Mouse (Mus musculus): ENCODE data around the gene Agps. TPM values are rescaled to one million over a fixed set of nuclear protein-coding genes. Genes with fewer than 3 reads are reported as not detected.

Agps gene
- 32.5 and 37.2 TPM in 2 replicates for polyA plus RNA-seq (2014; fragmentation: Nextera tagmentation; extraction: Ambion mirVana)

DNA sequence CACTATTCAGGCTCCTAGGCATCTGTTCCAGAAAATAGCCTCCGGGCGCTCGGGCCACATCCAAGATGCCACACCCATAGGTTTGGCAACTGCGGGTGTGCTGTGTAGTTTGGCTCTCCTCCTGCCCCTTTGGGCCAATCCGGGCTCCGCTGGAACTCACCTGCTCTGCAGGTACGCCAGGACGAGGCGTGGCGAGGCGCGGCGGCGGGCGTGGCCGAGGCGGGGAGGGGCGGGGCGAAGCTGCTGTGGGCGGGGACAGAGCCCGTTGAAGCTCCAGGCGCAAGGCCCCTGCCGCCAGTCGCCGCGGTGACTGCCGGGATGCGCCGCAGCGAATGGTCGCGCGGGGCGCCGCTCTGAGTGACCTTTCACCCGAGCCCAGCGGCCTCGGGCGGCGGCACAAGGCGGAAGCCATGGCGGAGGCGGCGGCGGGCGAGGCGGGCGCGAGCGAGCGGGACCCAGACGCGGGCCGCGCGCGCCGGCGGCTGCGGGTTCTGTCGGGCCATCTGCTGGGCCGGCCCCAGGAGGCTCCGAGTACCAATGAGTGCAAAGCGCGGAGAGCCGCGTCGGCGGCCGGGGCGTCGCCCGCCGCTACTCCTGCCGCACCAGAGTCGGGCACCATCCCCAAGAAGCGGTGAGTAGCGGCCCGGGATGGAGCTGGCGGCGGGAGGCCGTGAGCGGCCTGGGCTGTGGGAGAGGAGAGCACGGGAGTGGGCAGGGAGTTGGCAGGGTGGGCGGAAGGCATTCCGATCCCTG, at the start of gene Agps:
Gene Agps (plus strand): TSS at position 297 of the 753 bp plus-strand sequence.
- Histone ChIP-seq H3K4me1 (ENCODE audit: control insufficient read depth, insufficient read depth, low read length) (peaks cover 19% of the 10 kb centered on the region), H3K4me3 (ENCODE audit: low read depth, low read length) (peak within 1 kb of the TSS; percentile 85), H3K36me3 (ENCODE audit: control insufficient read depth, insufficient read depth, low read length) (no peaks in the 10 kb centered on the region), H3K9ac (ENCODE audit: low read depth, low read length) (peak within 1 kb of the TSS; percentile 85), H3K9me3 (ENCODE audit: control insufficient read depth, low read length) (no peaks in the 10 kb centered on the region), H3K4me2 (ENCODE audit: low read depth, low read length) (peak within 1 kb of the TSS; percentile 80), H3K27me3 (replicated peaks; ENCODE audit: control insufficient read depth, insufficient read depth, low read length) (no peaks in the 10 kb centered on the region), H3K27ac (replicated peaks; ENCODE audit: low read depth, low read length) (peak within 1 kb of the TSS; percentile 84)
- ATAC-seq (ENCODE audit: low read depth) (peak; percentile 94), DNase-seq (ENCODE audit: low spot score) (peak; percentile 91)
- under 1% methylated on average over 56 of the region's 86 CpGs for WGBS

DNA sequence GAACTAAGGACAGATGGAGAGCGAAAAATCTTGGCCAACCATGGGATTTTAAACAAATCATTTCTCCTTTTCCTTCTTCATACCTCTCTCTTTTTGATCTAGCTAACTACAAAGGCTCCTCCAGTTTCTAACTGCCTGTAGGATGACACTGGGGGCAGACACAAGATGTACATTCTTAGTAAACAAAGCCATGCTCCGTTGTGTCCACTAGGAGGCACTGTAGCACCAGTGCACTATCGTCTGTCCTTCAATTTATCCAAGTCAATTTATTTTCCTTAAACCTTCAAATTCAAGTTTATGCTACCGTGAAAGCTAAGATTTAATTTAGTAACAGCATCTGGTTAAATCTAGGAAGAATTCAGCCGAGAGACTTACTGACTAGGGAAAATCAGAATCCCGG, 45.9 kb upstream of the Agps start:
- Histone ChIP-seq H3K4me1 (ENCODE audit: control insufficient read depth, insufficient read depth, low read length) (no peaks in the 10 kb centered on the region), H3K36me3 (ENCODE audit: control insufficient read depth, insufficient read depth, low read length) (no peaks in the 10 kb centered on the region), H3K9me3 (ENCODE audit: control insufficient read depth, low read length) (no peaks in the 10 kb centered on the region), H3K4me2 (ENCODE audit: low read depth, low read length) (no peak overlapping the region), H3K27me3 (replicated peaks; ENCODE audit: control insufficient read depth, insufficient read depth, low read length) (no peaks in the 10 kb centered on the region), H3K27ac (replicated peaks; ENCODE audit: low read depth, low read length) (no peak overlapping the region), H3K4me3 (ENCODE audit: low read depth, low read length) (no peak overlapping the region), H3K9ac (ENCODE audit: low read depth, low read length) (no peak overlapping the region)
- DNase-seq (ENCODE audit: low spot score), result peak; percentile 75
- ATAC-seq (ENCODE audit: low read depth), result no peak
- WGBS, result 15% methylated on average over 6 of the region's 6 CpGs

DNA sequence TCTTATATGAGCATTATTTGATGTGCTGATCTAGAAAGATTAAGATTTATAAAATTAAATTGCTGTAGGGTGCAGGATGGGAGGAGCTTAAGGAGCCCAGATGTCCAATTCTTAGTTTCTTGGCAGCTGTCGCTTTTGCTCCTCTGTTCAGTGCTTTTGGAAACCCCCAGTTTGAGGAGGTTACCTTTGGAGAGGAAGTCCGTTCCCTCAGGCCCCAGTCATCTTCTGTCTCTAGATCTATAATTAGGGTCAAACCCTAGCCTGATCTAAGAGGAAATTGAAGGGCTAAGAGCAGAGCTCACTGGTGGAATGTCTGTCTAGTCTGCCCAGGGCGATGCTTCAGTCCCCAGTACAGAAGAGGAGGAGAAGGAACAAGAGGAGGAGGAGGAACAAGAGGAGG, 43.5 kb upstream of the Agps start:
- Histone ChIP-seq H3K9me3 (ENCODE audit: control insufficient read depth, low read length) (no peaks in the 10 kb centered on the region), H3K4me3 (ENCODE audit: low read depth, low read length) (no peak overlapping the region), H3K36me3 (ENCODE audit: control insufficient read depth, insufficient read depth, low read length) (no peaks in the 10 kb centered on the region), H3K4me1 (ENCODE audit: control insufficient read depth, insufficient read depth, low read length) (peaks cover 3% of the 10 kb centered on the region; the same call in 1 of the 2 replicates), H3K27me3 (replicated peaks; ENCODE audit: control insufficient read depth, insufficient read depth, low read length) (no peaks in the 10 kb centered on the region), H3K27ac (replicated peaks; ENCODE audit: low read depth, low read length) (no peak overlapping the region), H3K9ac (ENCODE audit: low read depth, low read length) (no peak overlapping the region), H3K4me2 (ENCODE audit: low read depth, low read length) (no peak overlapping the region)
- no peak for DNase-seq (ENCODE audit: low spot score)
- 51% methylated on average over 3 of the region's 3 CpGs for WGBS
- no peak for ATAC-seq (ENCODE audit: low read depth)

DNA sequence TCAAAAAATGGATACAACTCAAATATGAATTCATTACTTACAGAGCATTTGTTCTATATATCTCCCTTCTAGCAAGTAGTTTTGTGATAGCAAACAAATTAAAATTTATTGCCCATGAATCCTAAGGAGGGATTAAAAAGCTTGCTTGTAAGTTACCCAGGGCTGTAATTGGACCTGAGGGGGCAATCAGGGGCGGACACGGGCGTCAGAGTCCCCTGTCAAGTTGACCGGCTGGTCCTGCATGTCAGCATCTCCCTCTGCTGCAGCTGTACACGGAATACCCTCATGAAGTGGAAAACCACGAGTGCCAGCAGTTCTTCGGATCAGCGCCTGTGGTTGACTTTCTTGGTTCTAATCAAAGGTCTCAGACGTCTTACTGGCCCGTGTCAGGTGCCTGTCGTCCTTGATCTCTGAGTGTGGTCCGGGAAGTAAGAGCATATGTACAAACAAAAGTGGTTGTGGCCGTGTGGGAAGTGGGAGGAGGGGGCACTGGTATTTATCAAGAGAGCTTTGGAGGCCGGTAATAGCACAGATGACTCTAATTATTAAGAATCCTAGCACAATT, 41.9 kb upstream of the Agps start:
- Histone ChIP-seq H3K9ac (ENCODE audit: low read depth, low read length) (no peak overlapping the region), H3K4me2 (ENCODE audit: low read depth, low read length) (0 out of 2 replicates have a peak overlapping the region, but pooled peaks have one; percentile 12), H3K27ac (replicated peaks; ENCODE audit: low read depth, low read length) (no peak overlapping the region), H3K4me1 (ENCODE audit: control insufficient read depth, insufficient read depth, low read length) (peaks cover 3% of the 10 kb centered on the region; the same call in 1 of the 2 replicates), H3K4me3 (ENCODE audit: low read depth, low read length) (no peak overlapping the region), H3K9me3 (ENCODE audit: control insufficient read depth, low read length) (no peaks in the 10 kb centered on the region), H3K27me3 (replicated peaks; ENCODE audit: control insufficient read depth, insufficient read depth, low read length) (no peaks in the 10 kb centered on the region), H3K36me3 (ENCODE audit: control insufficient read depth, insufficient read depth, low read length) (no peaks in the 10 kb centered on the region)
- DNase-seq (ENCODE audit: low spot score) (no peak), ATAC-seq (ENCODE audit: low read depth) (no peak)
- 15% methylated on average over 14 of the region's 14 CpGs for WGBS

DNA sequence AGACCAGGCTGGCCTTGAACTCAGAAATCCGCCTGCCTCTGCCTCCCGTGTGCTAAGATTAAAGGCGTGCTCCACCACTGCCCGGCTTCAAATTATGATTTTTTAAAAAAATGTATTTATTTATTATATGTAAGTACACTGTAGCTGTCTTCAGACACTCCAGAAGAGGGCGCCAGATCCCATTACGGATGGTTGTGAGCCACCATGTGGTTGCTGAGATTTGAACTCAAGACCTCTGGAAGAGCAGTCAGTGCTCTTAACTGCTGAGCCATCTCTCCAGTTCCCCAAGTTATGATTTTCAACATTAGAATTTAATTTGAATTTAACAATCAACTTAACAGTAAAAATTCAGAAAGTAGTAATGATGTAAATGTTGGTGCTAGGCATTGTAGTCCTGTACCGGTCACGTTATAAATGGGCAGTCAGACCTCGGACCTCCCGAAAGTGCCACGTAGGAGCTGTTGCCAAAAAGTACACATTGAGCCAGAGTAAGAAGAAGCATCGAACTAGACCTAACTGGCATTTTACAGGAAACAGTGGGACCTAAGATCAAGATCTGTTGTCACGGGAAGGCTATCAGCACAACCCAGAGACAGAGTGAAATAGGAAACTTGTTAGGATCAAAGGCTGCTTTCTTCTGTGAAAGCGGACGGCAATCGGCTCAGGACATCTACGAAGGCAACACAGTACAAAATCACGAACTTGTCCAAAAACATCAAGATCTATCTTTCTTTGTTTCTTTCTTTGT, 40.2 kb upstream of the Agps start:
- Histone ChIP-seq H3K9me3 (ENCODE audit: control insufficient read depth, low read length) (no peaks in the 10 kb centered on the region), H3K9ac (ENCODE audit: low read depth, low read length) (no peak overlapping the region), H3K4me3 (ENCODE audit: low read depth, low read length) (no peak overlapping the region), H3K36me3 (ENCODE audit: control insufficient read depth, insufficient read depth, low read length) (no peaks in the 10 kb centered on the region), H3K27ac (replicated peaks; ENCODE audit: low read depth, low read length) (no peak overlapping the region), H3K27me3 (replicated peaks; ENCODE audit: control insufficient read depth, insufficient read depth, low read length) (no peaks in the 10 kb centered on the region), H3K4me1 (ENCODE audit: control insufficient read depth, insufficient read depth, low read length) (peaks cover 3% of the 10 kb centered on the region; the same call in 1 of the 2 replicates), H3K4me2 (ENCODE audit: low read depth, low read length) (peak overlapping the region; percentile 34; the same call in 1 of the 2 replicates)
- WGBS, result 66% methylated on average over 18 of the region's 18 CpGs
- DNase-seq (ENCODE audit: low spot score) (no peak), ATAC-seq (ENCODE audit: low read depth) (no peak)

DNA sequence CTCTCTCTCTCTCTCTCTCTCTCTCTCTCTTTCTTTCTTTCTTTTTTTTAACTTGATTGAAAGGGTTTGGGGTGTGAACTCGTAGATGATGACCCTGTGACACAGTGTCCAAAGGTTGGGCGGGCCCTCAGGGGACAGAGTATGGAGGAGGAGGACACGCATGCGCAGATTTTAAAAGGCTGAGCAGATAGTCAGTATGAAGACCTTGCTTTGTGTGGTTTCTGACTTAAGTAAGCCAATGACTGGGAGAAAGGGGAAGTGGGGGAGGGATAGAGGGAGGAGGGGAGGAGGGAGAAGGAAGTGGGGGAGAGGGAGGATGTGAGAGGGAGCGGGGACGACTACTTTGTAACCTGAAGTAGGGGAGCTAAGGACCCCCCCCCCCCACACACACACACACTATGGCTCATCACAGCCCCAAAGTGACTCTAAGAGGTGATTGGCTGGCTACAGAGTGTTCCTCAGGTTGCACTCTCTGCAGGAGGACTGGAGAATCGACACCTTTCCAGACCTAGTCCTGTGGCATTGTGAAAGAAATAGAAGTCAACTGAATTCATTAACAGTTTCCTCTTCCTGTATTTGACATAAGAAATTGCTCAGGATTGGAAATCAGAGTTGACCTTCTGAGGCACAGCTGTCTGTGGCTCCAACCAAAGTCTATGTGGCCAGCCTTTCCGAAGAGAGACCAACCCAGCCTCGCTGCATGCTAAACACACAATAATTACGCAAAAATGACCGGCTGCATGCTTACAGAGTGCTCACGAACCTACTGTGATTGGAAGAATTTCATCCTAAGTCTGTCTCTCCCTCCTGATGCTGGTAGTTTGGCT, 39.4 kb upstream of the Agps start:
- 51% methylated on average over 12 of the region's 12 CpGs for WGBS

DNA sequence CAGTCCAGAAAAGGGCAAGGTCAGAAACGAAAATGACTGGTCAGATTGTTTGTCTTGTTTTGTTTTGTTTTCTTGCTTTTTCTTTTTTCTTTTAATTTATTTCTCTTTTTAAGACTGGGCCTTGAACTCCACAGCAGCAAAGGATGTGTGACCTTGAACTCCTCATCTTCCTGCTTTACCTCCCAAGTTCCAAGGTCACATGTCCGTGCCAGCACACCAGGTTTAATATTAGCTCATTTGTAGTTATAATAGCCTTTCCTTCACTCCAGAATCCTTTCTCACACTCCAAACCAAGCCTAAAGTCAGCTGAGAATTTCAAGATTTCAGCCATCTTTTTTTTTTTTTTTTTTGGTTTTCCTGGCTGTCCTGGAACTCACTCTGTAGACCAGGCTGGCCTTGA, 35.8 kb upstream of the Agps start:
- Histone ChIP-seq H3K4me3 (ENCODE audit: low read depth, low read length) (no peak overlapping the region), H3K4me2 (ENCODE audit: low read depth, low read length) (no peak overlapping the region), H3K36me3 (ENCODE audit: control insufficient read depth, insufficient read depth, low read length) (no peaks in the 10 kb centered on the region), H3K27me3 (replicated peaks; ENCODE audit: control insufficient read depth, insufficient read depth, low read length) (no peaks in the 10 kb centered on the region), H3K9ac (ENCODE audit: low read depth, low read length) (no peak overlapping the region), H3K4me1 (ENCODE audit: control insufficient read depth, insufficient read depth, low read length) (peaks cover 3% of the 10 kb centered on the region; the same call in 1 of the 2 replicates), H3K9me3 (ENCODE audit: control insufficient read depth, low read length) (no peaks in the 10 kb centered on the region), H3K27ac (replicated peaks; ENCODE audit: low read depth, low read length) (no peak overlapping the region)
- WGBS, result 66% methylated on average over 2 of the region's 2 CpGs
- DNase-seq (ENCODE audit: low spot score) (no peak), ATAC-seq (ENCODE audit: low read depth) (no peak)

More for the DNA sequence above, 39.4 kb upstream of the Agps start:
- H3K27me3 ChIP-seq (replicated peaks; ENCODE audit: control insufficient read depth, insufficient read depth, low read length), result no peaks in the 10 kb centered on the region
- no peak overlapping the region for H3K9ac ChIP-seq (ENCODE audit: low read depth, low read length)
- H3K36me3 ChIP-seq (ENCODE audit: control insufficient read depth, insufficient read depth, low read length), result no peaks in the 10 kb centered on the region
- ATAC-seq (ENCODE audit: low read depth) (no peak), DNase-seq (ENCODE audit: low spot score) (peak; percentile 51)
- H3K4me2 ChIP-seq (ENCODE audit: low read depth, low read length), result no peak overlapping the region
- no peak overlapping the region for H3K27ac ChIP-seq (replicated peaks; ENCODE audit: low read depth, low read length)
- no peak overlapping the region for H3K4me3 ChIP-seq (ENCODE audit: low read depth, low read length)
- no peaks in the 10 kb centered on the region for H3K9me3 ChIP-seq (ENCODE audit: control insufficient read depth, low read length)
- peaks cover 3% of the 10 kb centered on the region; the same call in 1 of the 2 replicates for H3K4me1 ChIP-seq (ENCODE audit: control insufficient read depth, insufficient read depth, low read length)

DNA sequence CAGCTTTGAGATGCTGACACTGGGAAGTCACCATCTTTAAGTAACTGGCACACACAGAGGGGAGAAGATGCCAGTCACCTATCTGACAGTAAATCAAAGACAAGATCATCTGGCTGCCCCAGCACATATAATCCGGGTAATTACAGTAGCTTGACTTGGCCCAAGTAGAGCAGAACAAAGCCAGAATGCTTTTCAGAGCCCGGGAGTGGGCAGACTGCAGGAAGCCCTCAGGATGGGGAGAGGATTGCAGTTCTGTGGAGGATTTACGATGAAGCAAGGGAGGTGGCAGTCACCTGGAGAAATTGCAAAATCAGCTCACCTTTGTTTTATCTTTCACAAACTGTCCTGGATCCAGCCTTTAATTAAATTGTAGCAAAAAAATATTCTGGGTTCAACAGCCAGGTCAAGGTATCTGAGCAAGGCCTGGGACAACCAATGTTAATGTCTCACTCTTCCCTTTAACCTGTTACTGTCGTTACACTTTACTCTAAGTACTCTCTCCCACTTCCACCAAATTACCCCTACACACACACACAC, 33.5 kb upstream of the Agps start:
- H3K4me3 ChIP-seq (ENCODE audit: low read depth, low read length), result no peak overlapping the region
- no peak for ATAC-seq (ENCODE audit: low read depth)
- H3K27ac ChIP-seq (replicated peaks; ENCODE audit: low read depth, low read length), result no peak overlapping the region
- no peaks in the 10 kb centered on the region for H3K9me3 ChIP-seq (ENCODE audit: control insufficient read depth, low read length)
- H3K36me3 ChIP-seq (ENCODE audit: control insufficient read depth, insufficient read depth, low read length), result no peaks in the 10 kb centered on the region
- 57% methylated on average over 4 of the region's 4 CpGs for WGBS
- H3K9ac ChIP-seq (ENCODE audit: low read depth, low read length), result no peak overlapping the region
- no peaks in the 10 kb centered on the region for H3K27me3 ChIP-seq (replicated peaks; ENCODE audit: control insufficient read depth, insufficient read depth, low read length)
- no peak for DNase-seq (ENCODE audit: low spot score)
- H3K4me1 ChIP-seq (ENCODE audit: control insufficient read depth, insufficient read depth, low read length), result no peaks in the 10 kb centered on the region
- H3K4me2 ChIP-seq (ENCODE audit: low read depth, low read length), result no peak overlapping the region

Data from embryonic facial prominence, embryonic 14.5 days (tissue).